Mouse (Mus musculus) liver, embryonic 14.5 days (tissue): ENCODE results near the gene Jmjd1c.

Experiments used
- CTCF ChIP-seq: IDR thresholded peaks from 2 replicates; pipeline ENCODE4 v1.5.1; 2016; ENCODE audit warnings: antibody characterized with exemption, low read depth, control low read depth
- EP300 ChIP-seq: IDR thresholded peaks from 2 replicates; pipeline ENCODE4 v1.6.1; 2016; ENCODE audit warnings: antibody characterized with exemption, low read depth

DNA sequence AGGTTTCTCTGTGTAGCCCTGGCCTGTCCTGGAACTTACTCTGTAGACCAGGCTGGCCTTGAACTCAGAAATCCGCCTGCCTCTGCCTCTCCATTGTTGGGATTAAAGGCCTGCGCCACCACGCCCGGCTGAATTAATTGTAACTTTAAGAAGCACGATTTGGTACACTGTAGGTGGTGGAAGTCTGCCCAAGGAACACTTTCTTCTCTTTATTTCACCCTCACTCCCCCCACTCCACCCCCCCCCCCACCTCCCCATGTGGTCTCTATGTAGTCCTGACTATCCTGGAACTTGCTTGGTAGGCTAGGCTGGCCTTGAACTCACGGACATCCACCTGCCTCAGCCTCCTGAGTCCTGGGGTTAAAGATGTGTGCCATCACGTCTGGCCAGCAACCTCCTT is 46.3 kb upstream of the Jmjd1c start:
- TF ChIP-seq EP300 (no peak), CTCF (no peak)
